Mouse (Mus musculus): ENCODE results near the gene Ccdc181. TPM values are rescaled to one million over a fixed set of nuclear protein-coding genes. Genes with fewer than 3 reads are reported as not detected.

Gene Ccdc181
- total RNA-seq, 2 experiments from 2014 or later: 22.0 to 22.5 TPM

DNA sequence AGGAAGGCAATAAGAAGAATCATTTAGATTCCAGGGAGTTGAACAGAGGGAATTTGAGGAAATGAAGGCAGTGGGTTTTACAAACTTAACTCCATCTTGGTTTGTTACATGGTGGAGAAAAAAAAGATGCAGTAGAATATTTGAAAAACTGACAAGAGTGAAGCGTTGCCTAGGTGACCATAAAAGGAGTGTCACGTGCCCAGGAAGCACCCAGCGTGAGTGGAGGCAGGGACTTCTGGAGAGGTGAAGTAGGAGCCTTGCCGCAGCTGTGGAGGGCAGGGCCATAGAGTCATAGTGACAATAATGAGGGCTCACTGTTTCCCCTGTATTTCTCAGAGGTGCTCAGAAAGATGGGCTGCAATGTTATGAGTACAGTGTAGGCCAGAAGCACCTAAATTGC is 3.9 kb downstream of the Ccdc181 start:
- DNase-seq (ENCODE audit: extremely low spot score in 1 of 2, low spot score in 1 of 2): no peak

DNA sequence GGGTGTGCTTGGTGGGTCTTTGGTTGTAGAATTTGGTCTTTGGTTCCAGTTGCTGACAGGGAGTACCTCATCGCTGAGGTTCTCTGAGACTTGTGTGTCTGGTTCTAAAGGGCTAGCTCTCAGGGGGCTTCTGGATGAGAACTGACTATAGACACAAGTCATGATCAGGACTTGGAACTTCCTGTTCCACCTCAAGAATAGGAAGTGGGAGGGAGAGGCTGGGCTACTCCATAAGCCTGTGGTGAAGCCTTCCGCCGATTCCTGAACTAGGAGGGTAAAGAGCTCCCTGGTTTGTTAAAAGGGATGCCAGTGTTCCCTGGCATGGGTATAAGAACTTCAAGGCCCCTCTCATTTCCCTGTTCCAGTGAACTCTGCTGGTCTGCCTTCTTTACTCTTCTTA is 8.6 kb downstream of the Ccdc181 start:
- DNase-seq (ENCODE audit: extremely low spot score in 1 of 2, low spot score in 1 of 2): no peak

- DNase-seq (ENCODE audit: extremely low spot score in 1 of 2, low spot score in 1 of 2): peak in 1 of 2 experiments; percentile 14
Measured at GRCm38 (mm10) chr1:164287406-164287805, 12.0 kb downstream of the Ccdc181 start.

- DNase-seq (ENCODE audit: extremely low spot score in 1 of 2, low spot score in 1 of 2): no peak
Measured at GRCm38 (mm10) chr1:164292040-164292439, 16.7 kb downstream of the Ccdc181 start.

DNA sequence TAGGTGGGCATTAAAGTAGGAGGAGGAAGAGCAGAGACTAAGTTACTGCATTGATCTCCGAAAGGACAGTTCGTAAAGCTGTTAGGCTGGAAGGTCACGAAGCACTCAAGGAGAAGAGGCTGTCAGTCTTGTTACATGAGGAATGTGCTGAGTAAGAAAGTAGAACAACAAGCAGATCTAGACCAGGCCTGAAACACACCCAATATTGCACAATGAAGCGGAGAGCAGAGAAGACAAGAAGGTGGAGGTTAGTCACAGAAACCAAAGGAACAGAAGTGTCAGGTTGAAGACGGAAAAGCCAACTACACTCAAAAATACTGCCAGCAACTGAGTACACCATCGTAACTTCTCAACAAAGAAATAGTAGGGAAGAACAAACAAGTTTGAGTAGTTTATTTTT is 18.7 kb downstream of the Ccdc181 start:
- no peak for DNase-seq (ENCODE audit: extremely low spot score in 1 of 2, low spot score in 1 of 2)

- DNase-seq (ENCODE audit: extremely low spot score in 1 of 2, low spot score in 1 of 2): no peak
Measured at GRCm38 (mm10) chr1:164296473-164296872, 21.1 kb downstream of the Ccdc181 start.

DNA sequence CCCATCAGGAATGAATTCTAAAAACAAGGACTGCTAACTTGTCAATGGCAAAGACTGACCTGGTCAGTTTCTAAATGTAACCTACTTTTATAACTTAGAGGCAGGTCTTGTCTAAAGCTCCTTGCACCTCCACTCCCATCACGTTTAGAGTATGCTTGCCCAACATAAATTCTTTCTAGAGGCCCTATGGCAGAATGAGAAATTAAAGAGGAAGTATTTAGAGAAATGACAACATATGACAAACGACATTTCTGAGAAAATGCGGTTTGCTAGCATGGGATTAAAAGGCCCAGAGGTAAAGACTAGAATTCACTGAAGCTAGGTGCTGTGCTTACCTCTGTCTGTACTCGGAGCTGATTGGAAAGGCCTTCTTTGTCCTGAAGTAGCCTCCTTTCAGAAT is 26.6 kb downstream of the Ccdc181 start:
- no peak for DNase-seq (ENCODE audit: extremely low spot score in 1 of 2, low spot score in 1 of 2)

DNA sequence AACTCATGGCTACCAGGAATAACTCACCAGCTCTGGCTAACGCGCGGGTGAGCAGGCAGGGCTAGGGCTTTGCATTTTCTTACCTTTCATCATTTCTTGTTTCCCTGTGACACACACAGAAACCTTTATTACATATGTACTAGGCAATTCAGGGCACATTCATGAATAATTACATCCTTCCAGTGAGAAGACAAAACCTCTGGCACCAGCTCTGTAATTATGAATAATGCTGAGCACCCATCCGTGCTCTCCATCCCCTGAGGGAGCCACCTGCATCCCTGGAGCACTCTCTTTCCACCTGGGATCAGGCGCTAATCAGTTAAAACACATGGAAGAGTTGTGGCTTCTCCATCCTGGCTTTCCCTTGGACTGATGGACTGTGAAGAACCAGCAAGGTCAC is 28.4 kb downstream of the Ccdc181 start, which contains the start of gene Nme7:
Nme7 (plus strand) TSS at position 301 of the 400 bp plus-strand sequence.
- no peak for DNase-seq (ENCODE audit: extremely low spot score in 1 of 2, low spot score in 1 of 2)

DNA sequence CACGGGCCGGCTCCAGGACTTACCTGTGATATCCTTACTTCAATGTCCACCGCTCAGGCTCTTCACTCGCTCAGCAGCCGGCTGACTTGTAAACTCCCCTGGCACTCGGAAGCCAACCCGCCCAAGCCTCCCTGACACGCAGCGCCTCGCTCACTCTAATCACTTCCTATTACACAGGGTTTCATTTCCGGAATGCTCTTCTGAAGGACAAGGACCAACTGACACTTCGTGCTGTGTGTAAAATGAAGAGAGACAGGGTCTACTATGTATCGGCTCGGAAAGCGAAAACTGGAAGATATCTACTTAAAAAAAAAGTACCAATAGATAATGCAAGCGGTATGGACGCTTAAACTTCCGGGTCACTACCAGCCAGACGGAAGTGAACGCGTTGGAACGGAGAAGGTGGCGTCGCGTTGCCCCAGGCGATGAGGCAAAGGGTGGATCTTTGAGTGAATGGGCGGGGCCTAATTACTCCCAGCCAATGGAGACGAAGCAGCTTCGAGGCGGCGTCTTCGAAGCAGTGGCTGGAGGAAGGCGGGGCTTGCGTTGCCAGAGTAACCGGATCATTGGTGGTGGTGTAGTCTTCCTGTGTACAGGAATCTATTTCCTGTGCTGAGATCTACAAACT is 31.9 kb downstream of the Ccdc181 start, which contains the start of gene Blzf1:
Blzf1 (minus strand) TSS at position 366 of the 628 bp plus-strand sequence.
- peak; percentile 78 to 95 for DNase-seq (ENCODE audit: extremely low spot score in 1 of 2, low spot score in 1 of 2)

DNA sequence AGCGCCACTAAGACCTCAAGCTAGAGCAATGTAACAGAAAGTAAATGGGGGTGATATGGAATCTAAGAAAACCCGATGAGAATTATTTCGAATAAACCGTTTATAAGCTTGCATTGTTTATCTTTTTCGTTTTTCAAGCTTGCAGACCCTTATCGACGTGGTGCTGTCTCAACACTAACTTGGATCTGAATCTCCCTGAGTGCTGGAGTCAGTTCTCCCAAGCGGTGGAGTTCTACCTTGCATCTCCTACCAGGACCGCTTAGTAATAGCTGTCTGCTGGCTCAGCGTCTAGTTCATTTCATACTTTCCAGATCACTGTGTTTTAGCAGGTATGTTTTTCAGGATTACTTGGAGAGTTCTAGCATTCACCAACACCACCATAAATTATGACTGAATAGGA is 32.5 kb downstream of the Ccdc181 start:
- DNase-seq (ENCODE audit: extremely low spot score in 1 of 2, low spot score in 1 of 2): no peak

- DNase-seq (ENCODE audit: extremely low spot score in 1 of 2, low spot score in 1 of 2): no peak
Measured at GRCm38 (mm10) chr1:164314085-164314484, 38.7 kb downstream of the Ccdc181 start.

- DNase-seq (ENCODE audit: extremely low spot score in 1 of 2, low spot score in 1 of 2): peak in 1 of 2 experiments; percentile 47
Measured at GRCm38 (mm10) chr1:164315266-164315665, 39.9 kb downstream of the Ccdc181 start.

GRCm38 (mm10) chr1:164316697-164317096 is 41.3 kb downstream of the Ccdc181 start:
- DNase-seq (ENCODE audit: extremely low spot score in 1 of 2, low spot score in 1 of 2): peak; percentile 71 to 96

DNA sequence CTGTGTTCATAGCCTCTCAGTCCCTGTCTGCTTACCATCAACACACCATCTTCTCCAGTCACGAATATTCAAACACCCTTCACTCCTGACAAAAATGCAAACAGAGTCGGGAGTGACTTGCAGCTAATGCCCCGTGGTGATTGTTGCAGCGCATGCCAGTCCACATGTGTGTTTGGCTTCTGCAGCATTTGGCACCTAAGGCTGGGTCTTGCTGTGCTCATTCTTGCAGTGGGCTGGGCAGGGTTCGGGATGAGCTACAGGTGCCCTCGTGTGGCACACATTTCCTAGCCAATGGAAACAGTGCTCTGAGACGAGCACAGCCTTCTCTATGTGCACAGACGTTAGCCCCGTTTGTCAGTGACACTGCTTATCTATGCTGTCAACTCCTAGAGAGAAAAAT is 41.9 kb downstream of the Ccdc181 start:
- DNase-seq (ENCODE audit: extremely low spot score in 1 of 2, low spot score in 1 of 2): no peak

DNA sequence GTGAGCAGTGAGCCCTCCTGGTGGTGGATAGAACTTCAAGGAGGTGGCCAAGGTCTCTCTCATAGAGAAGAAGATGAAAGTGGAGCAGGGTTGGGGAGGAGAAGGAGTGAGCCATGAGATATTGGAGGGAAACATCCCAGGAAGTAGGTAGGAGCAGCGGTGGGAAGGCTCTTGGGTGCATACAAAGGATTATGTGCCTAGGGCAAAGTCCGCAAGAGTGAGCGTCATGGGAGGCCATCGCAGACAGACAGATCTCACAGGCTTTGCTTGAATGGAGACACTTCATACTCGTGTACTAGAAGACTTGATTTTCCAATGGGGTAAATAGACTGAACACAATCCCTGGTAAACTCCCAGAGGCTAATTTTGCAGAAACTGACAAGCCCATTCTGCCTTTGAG is 43.1 kb downstream of the Ccdc181 start:
- no peak for DNase-seq (ENCODE audit: extremely low spot score in 1 of 2, low spot score in 1 of 2)

DNA sequence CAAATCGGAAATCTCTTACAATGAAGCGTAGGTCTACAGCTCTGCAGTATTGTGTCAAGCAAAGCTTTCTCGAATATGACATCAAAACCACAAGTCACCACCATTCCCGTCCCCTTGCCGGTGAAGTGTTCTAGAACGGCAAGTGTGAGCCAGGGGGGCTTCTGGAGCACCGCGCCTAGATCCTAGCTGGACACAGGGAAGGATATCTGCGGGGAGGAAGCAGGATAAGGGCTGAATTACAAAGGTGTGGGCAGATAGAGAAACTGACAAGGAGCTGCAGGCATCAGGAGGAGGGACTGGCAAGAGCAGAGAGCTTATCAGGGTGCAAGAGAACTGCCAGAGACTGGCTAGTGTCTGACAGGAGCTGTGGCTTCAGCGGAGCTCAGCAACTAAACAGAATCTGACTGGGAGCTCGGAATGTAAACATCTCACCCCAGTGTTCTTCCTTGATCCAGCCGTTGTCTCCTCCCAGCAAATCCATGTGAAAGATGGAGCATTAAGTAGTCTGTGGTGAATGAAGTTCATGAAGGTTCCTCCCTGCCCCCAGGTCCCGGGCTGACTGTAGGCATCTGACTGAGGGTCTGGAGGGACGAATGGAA is 44.3 kb downstream of the Ccdc181 start:
- DNase-seq (ENCODE audit: extremely low spot score in 1 of 2, low spot score in 1 of 2): no peak

GRCm38 (mm10) chr1:164320731-164321130 is 45.3 kb downstream of the Ccdc181 start:
- DNase-seq (ENCODE audit: extremely low spot score in 1 of 2, low spot score in 1 of 2): peak in 1 of 2 experiments; percentile 34

DNA sequence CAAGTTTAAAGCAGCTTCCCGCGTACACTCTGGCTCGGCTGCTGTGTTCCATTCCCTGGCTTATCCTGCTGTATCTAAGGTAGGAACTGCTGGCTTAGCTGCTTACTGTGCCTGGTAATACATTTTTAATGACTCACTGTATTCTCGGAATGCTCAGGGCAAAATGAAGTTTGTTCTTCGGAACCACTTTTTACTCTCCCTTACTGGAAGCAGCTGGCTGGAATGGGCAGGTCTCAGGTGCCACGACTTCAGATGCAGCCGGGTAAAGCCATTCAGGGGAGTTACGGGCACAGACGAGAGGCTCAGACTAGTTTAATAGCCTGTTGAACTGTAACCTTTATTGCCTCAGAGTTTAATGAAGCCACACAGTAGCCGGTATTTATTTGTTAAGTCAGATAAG is 46.0 kb downstream of the Ccdc181 start:
- no peak for DNase-seq (ENCODE audit: extremely low spot score in 1 of 2, low spot score in 1 of 2)

- DNase-seq (ENCODE audit: extremely low spot score in 1 of 2, low spot score in 1 of 2): no peak
Measured at GRCm38 (mm10) chr1:164322987-164323650, 47.7 kb downstream of the Ccdc181 start.

DNA sequence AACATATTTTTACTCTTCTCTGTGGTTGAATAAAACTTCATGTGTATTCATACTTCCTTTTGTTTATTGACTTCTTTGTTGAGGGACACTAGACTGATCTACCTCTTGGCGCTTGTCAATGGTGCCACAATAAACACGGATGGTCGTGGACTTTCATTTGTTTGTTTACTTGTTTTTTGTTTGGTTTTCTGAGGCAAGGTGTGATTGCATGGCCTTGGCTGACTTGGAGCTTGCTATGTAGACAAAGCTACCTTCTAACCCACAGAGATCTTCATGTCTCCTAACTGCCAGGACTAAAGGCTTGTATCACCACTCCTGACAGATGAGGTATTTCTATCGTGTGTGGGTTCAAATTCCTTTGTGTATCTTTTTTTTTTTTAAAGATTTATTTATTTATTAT is 48.8 kb downstream of the Ccdc181 start:
- no peak for DNase-seq (ENCODE audit: extremely low spot score in 1 of 2, low spot score in 1 of 2)

DNA sequence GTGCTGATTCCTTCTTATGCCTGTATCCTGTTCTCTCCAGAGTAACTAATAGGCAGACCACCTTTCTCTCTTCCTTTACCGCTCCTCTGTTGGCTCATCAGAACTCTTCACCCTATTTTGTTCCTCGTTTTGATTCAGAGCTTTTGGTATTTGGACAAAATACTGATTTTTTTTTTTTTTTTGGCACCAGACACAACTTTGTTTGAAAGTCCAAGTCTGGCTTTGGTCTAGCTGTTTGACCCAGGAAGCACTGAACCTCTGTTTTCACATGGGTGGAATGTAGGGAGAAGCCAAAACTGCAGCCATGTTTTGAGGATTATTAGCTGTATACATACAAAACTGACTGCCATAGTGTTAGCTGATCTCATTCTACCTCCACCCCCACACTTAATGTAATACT is 49.5 kb downstream of the Ccdc181 start:
- DNase-seq (ENCODE audit: extremely low spot score in 1 of 2, low spot score in 1 of 2): no peak
